Mouse (Mus musculus) embryo, embryonic 11.5 days (tissue): ENCODE data around the gene Tex30.

ENCODE experiments used
- DNase-seq: peaks from one replicate; pipeline ENCODE4 v3.0.0-alpha.2; 2012; ENCODE audit warnings: low read depth, low spot score

Gene Tex30

DNA sequence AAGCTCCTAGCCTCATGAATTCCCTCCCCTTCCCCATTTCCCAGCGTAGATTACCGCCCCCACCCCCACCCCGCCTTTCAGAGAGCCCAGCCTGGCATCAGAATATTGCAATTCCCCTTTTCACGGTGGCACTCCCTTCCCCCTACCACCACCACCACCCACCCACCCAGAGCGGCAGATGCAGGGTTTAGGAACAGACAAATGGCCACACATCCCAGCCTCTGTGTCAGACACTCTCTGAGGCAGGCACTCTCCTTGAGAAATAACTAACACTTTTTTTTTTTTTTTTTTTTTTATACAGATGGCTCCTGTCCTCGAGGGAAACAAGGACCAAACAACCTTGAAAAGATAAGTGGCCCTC, 59.7 kb downstream of the Tex30 start:
- DNase-seq, result no peak

DNA sequence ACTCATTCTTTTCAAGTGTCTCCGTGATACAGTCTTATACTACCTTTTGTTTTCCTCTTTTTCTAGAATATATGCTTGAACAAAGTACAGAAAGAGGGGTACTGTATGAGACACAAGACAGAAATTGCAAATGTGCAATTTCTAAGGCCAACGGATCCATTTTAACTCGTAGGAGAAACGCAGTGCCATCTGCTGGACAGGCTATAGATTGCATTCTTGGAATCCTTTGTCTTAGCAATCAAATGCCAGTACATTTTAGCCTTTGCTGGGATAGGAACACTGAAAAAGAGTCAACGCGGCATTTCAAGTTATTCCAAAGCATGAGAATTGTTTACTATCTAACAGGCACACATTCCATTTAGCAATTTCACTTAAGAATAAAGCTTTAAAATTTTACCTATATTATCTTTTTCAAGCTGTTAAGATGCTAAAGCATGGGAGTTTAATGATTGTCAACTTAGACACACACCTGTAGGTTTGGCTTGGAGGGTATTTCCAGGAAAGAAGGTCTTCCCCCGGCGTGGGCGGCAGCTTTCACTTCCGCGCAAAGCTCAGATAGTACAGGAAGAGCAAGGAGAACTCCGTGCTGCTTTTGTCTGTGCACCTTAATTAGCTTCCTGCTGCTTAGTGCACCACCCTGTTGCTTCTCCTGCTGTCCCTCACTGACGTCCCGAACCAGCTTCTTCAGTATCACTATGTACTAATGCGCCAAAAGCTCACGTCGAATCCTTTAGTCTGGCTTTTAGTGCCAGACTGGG, 60.3 kb downstream of the Tex30 start:
- DNase-seq, result peak; percentile 44
